Mouse (Mus musculus) B cell, adult 62 days (primary cell): ENCODE data around the gene Hist1h4n. TPM values are rescaled to one million over a fixed set of nuclear protein-coding genes. Genes with fewer than 3 reads are reported as not detected.

Source experiments
- total RNA-seq: library from RNA; stranded (reverse); gene quantifications from 4 replicates; pipeline ENCODE4 v1.2.4, GENCODE M21; 2023

The Hist1h4n gene
- 56.0 to 117 TPM (median 97.2 TPM) in 4 replicates for total RNA-seq

DNA sequence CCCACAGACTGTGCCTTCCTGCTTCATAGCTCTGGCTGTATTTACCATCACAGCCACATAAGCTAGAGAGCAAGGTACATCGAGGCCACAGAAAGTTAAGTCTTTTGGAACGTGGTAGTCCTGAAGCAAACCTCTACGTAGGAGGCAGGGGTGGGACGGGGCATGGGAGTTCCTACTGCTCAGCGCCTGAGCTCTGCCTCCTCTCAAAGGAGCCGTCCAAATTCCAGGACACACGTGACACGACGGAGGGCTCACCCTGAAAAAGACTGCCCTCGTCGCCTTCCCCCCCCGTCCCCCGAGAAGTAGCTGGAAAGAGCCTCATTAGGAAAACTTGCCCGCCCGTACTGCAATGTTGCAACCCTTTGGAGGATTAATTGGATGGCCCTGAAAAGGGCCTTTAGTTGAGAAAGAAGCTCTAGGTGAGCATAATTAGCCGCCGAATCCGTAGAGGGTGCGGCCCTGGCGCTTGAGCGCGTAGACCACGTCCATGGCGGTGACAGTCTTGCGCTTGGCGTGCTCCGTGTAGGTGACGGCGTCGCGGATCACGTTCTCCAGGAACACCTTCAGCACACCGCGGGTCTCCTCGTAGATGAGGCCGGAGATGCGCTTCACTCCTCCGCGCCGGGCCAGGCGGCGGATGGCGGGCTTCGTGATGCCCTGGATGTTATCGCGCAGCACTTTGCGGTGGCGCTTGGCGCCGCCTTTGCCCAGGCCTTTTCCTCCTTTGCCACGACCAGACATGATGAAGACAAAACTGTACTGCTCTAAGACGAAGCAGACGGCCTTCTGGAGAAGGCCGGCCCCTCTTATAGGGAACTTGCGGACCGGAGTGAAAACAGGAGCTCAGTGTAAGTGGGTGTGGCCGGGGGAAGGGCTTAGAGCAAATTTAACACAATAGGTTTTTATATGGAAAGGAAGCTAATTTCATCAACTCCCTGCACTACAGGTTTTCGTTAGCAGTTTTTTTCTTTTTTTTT, at the start of gene Hist1h4n:
Hist1h4n (minus strand) TSS at position 779 of the 977 bp plus-strand sequence.

DNA sequence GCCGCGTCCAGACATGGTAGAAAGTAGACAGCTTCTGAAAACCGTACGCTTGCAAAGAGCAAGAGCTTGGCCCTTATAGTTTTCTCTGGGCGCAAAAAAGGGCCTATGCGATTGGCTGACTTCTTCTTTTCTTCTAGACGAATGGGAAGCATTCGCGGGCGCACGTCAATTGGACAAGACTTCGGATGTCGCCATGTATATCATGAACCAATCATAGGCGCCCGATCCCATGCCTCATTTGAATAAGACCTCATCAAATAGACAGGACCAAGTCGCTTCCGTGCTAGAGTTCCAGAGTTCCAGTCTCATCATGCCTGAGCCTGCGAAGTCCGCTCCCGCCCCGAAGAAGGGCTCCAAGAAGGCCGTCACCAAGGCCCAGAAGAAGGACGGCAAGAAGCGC, 1.5 kb upstream of the Hist1h4n start, which contains the start of the genes Hist1h2ap and Hist1h2br:
Hist1h2ap (minus strand) TSS at position 47 of the 400 bp plus-strand sequence.
Hist1h2br (plus strand) TSS at position 283 of the 400 bp plus-strand sequence.

DNA sequence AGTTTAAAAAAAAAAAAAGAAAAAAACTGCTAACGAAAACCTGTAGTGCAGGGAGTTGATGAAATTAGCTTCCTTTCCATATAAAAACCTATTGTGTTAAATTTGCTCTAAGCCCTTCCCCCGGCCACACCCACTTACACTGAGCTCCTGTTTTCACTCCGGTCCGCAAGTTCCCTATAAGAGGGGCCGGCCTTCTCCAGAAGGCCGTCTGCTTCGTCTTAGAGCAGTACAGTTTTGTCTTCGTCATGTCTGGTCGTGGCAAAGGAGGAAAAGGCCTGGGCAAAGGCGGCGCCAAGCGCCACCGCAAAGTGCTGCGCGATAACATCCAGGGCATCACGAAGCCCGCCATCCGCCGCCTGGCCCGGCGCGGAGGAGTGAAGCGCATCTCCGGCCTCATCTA, 20.5 kb downstream of the Hist1h4n start, which contains the start of gene Hist1h4m:
Hist1h4m (plus strand) TSS at position 208 of the 400 bp plus-strand sequence.

DNA sequence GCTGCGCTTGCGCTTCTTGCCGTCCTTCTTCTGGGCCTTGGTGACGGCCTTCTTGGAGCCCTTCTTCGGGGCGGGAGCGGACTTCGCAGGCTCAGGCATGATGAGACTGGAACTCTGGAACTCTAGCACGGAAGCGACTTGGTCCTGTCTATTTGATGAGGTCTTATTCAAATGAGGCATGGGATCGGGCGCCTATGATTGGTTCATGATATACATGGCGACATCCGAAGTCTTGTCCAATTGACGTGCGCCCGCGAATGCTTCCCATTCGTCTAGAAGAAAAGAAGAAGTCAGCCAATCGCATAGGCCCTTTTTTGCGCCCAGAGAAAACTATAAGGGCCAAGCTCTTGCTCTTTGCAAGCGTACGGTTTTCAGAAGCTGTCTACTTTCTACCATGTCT, 21.9 kb downstream of the Hist1h4n start, which contains the start of the genes Hist1h2bq and Hist1h2ao:
Hist1h2bq (minus strand) TSS at position 125 of the 400 bp plus-strand sequence.
Hist1h2ao (plus strand) TSS at position 393 of the 400 bp plus-strand sequence.

DNA sequence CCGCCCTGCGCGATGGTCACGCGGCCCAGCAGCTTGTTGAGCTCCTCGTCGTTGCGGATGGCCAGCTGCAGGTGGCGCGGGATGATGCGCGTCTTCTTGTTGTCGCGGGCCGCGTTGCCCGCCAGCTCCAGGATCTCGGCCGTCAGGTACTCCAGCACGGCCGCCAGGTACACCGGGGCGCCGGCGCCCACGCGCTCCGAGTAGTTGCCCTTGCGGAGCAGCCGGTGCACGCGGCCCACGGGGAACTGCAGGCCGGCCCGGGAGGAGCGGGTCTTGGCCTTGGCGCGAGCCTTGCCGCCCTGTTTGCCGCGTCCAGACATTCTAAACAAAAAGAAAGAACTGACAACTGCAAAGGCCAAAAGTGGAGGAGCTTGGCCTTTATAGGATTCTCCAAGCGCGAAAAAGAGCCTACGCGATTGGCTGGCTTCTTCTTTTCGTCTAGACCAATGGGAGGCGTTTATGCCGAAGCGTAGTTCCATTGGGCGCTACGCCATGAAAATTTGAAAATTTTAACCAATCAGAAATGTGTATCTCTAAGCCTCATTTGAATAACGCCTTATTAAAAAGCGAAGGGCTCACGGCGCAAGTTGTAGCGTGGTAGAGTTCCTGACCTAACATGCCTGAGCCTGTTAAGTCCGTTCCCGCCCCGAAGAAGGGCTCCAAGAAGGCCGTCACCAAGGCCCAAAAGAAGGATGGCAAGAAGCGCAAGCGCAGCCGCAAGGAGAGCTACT, 44.9 kb downstream of the Hist1h4n start, which contains the start of the genes Hist1h2an and Hist1h2bp:
Hist1h2an (minus strand) TSS at position 320 of the 731 bp plus-strand sequence.
Hist1h2bp (plus strand) TSS at position 563 of the 731 bp plus-strand sequence.

DNA sequence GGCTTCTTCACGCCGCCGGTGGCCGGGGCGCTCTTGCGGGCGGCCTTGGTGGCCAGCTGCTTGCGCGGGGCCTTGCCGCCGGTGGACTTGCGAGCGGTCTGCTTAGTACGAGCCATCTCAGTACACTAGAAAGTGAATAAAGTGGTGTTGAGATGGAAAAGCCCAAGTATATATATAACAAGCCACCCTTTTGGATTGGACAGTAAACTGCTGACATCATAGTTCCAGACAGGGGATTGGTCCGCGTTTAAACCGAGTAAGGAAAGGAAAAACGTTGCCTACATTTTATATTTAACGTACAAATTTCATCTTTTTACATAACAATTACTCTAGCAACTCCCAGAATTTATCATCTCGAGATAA, 48.8 kb downstream of the Hist1h4n start, which contains the start of gene Hist1h3i:
Hist1h3i (minus strand) TSS at position 116 of the 363 bp plus-strand sequence.

Other genes with a start within 250 kb of the Hist1h4n start
- not detected in 4 replicates for gene Olfr1362, start 218.2 kb downstream of the Hist1h4n start, total RNA-seq
- not detected in 4 replicates for gene Olfr11, start 189.7 kb downstream of the Hist1h4n start, total RNA-seq
- gene Olfr1361, start 168.8 kb downstream of the Hist1h4n start, total RNA-seq, result not detected in 4 replicates
- not detected in 4 replicates for gene Olfr1360, start 154.8 kb downstream of the Hist1h4n start, total RNA-seq
- gene Olfr1359, start 134.1 kb downstream of the Hist1h4n start, total RNA-seq, result not detected in 4 replicates
- gene Hist1h2bl, start 116.1 kb downstream of the Hist1h4n start, total RNA-seq, result 60.5 to 95.6 TPM (median 91.5 TPM) in 4 replicates
- gene Hist1h2ai, start 115.8 kb downstream of the Hist1h4n start, total RNA-seq, result 86.2 to 128 TPM (median 105 TPM) in 4 replicates
- 124 to 146 TPM (median 132 TPM) in 4 replicates for gene Hist1h3h, start 114.5 kb downstream of the Hist1h4n start, total RNA-seq
- 7.8 to 14.0 TPM (median 11.2 TPM) in 4 replicates for gene Hist1h2bm, start 110.2 kb downstream of the Hist1h4n start, total RNA-seq
- gene Hist1h4j, start 97.1 kb downstream of the Hist1h4n start, total RNA-seq, result 13.5 to 16.8 TPM (median 15.9 TPM) in 4 replicates
- 235 to 385 TPM (median 353 TPM) in 4 replicates for gene Hist1h4k, start 81.7 kb downstream of the Hist1h4n start, total RNA-seq
- 33.5 to 52.3 TPM (median 43.6 TPM) in 4 replicates for gene Hist1h2ak, start 78.4 kb downstream of the Hist1h4n start, total RNA-seq
- gene Hist1h2bn, start 78.1 kb downstream of the Hist1h4n start, total RNA-seq, result 76.0 to 118 TPM (median 87.0 TPM) in 4 replicates
- gene Hist1h1b, start 51.6 kb downstream of the Hist1h4n start, total RNA-seq, result 55.1 to 70.5 TPM (median 62.8 TPM) in 4 replicates
- 183 to 227 TPM (median 189 TPM) in 4 replicates for gene Hist1h3i, start 48.8 kb downstream of the Hist1h4n start, total RNA-seq
- 30.2 to 44.7 TPM (median 33.5 TPM) in 4 replicates for gene Hist1h2an, start 45.0 kb downstream of the Hist1h4n start, total RNA-seq
- 32.1 to 51.1 TPM (median 41.4 TPM) in 4 replicates for gene Hist1h2bp, start 44.7 kb downstream of the Hist1h4n start, total RNA-seq
- gene Hist1h2bq, start 22.0 kb downstream of the Hist1h4n start, total RNA-seq, result 160 to 195 TPM (median 178 TPM) in 4 replicates
- 204 to 263 TPM (median 252 TPM) in 4 replicates for gene Hist1h2ao, start 21.7 kb downstream of the Hist1h4n start, total RNA-seq
- 296 to 419 TPM (median 357 TPM) in 4 replicates for gene Hist1h4m, start 20.4 kb downstream of the Hist1h4n start, total RNA-seq
- 44.1 to 82.7 TPM (median 54.3 TPM) in 4 replicates for gene Hist1h2ap, start 1.3 kb upstream of the Hist1h4n start, total RNA-seq
- 158 to 191 TPM (median 175 TPM) in 4 replicates for gene Hist1h2br, start 1.5 kb upstream of the Hist1h4n start, total RNA-seq
- gene Zfp184, start 112.9 kb upstream of the Hist1h4n start, total RNA-seq, result 3.0 to 4.9 TPM (median 3.4 TPM) in 4 replicates
- not detected in 4 replicates for gene Pom121l2, start 149.0 kb upstream of the Hist1h4n start, total RNA-seq
- gene Prss16, start 177.5 kb upstream of the Hist1h4n start, total RNA-seq, result 0.46 to 0.83 TPM (median 0.70 TPM) in 3 of 4 replicates, not detected in the other
- gene Hist1h2ah, start 203.4 kb upstream of the Hist1h4n start, total RNA-seq, result 15.9 to 84.2 TPM (median 37.8 TPM) in 4 replicates
- 28.7 to 55.1 TPM (median 42.1 TPM) in 4 replicates for gene Hist1h2bk, start 203.7 kb upstream of the Hist1h4n start, total RNA-seq
- 97.8 to 119 TPM (median 108 TPM) in 4 replicates for gene Hist1h4i, start 209.2 kb upstream of the Hist1h4n start, total RNA-seq
- gene Hist1h2ag, start 210.7 kb upstream of the Hist1h4n start, total RNA-seq, result 63.9 to 101 TPM (median 83.8 TPM) in 4 replicates
- 47.6 to 80.0 TPM (median 65.2 TPM) in 4 replicates for gene Hist1h2bj, start 211.0 kb upstream of the Hist1h4n start, total RNA-seq